Mouse (Mus musculus) liver, embryonic 11.5 days (tissue): ENCODE results near the gene Fzd7. TPM values are rescaled to one million over a fixed set of nuclear protein-coding genes. Genes with fewer than 3 reads are reported as not detected.

Experiments
- polyA plus RNA-seq: library from polyadenylated mRNA; unstranded; fragments of >200 nt; fragmentation: Nextera tagmentation; extraction: Ambion mirVana; gene quantifications from 2 replicates; pipeline ENCODE4 v1.2.1, GENCODE M21; 2014

Fzd7 gene
- polyA plus RNA-seq, 1 experiment from 2014 or later = 7.7 TPM

Other genes with a start within 250 kb of the Fzd7 start
- 13.1 and 13.9 TPM in 2 replicates for gene Als2, start 245.2 kb upstream of the Fzd7 start, polyA plus RNA-seq
- gene Cdk15, start 225.5 kb upstream of the Fzd7 start, polyA plus RNA-seq = 0.21 TPM in 1 of 2 replicates, not detected in the other
- 0.14 and 0.22 TPM in 2 replicates for gene Gm973, start 33.8 kb downstream of the Fzd7 start, polyA plus RNA-seq
- 345 and 370 TPM in 2 replicates for gene Sumo1, start 188.4 kb downstream of the Fzd7 start, polyA plus RNA-seq
- gene Nop58, start 202.5 kb downstream of the Fzd7 start, polyA plus RNA-seq = 400 and 416 TPM in 2 replicates